Mouse (Mus musculus) limb, embryonic 14.5 days (tissue): ENCODE measurements around the gene Six4. TPM values are rescaled to one million over a fixed set of nuclear protein-coding genes. Genes with fewer than 3 reads are reported as not detected.

Experiments
- ATAC-seq: fragments of 200-750 bp; cut with Nextera tagmentation; 2 replicates; pipeline ENCODE4 v1.8.0; 2017; ENCODE audit warnings: low read depth, moderate number of reproducible peaks, moderate TSS enrichment; ENCODE audit not compliant: low FRiP score
- DNase-seq: peaks from one replicate; pipeline ENCODE4 v3.0.0-alpha.2; 2015; ENCODE audit warnings: low spot score
- H3K27ac ChIP-seq: fragments of 300-500 bp; sonication (generic); replicated peaks from 2 replicates; pipeline ENCODE4 v1.5.1; 2014; ENCODE audit warnings: low read depth, mild to moderate bottlenecking, low read length, moderate library complexity, mixed read lengths
- H3K27me3 ChIP-seq: fragments of 300-500 bp; sonication (generic); 2 replicates; pipeline ENCODE4 v1.6.1; 2014; ENCODE audit warnings: low read length, mixed read lengths; ENCODE audit not compliant: control insufficient read depth, insufficient read depth
- H3K36me3 ChIP-seq: fragments of 300-500 bp; sonication (generic); 2 replicates; pipeline ENCODE4 v1.6.1; 2014; ENCODE audit warnings: mild to moderate bottlenecking, low read length, moderate library complexity, mixed read lengths; ENCODE audit not compliant: control insufficient read depth, insufficient read depth
- H3K4me1 ChIP-seq: fragments of 300-500 bp; sonication (generic); 2 replicates; pipeline ENCODE4 v1.6.1; 2014; ENCODE audit warnings: antibody characterized with exemption, low read length, mixed read lengths; ENCODE audit not compliant: control insufficient read depth, insufficient read depth
- H3K4me2 ChIP-seq: fragments of 300-500 bp; sonication (generic); replicated peaks from 2 replicates; pipeline ENCODE4 v1.6.1; 2014; ENCODE audit warnings: low read depth, mild to moderate bottlenecking, low read length, moderate library complexity; ENCODE audit not compliant: severe bottlenecking
- H3K4me3 ChIP-seq: fragments of 300-500 bp; sonication (generic); replicated peaks from 2 replicates; pipeline ENCODE4 v1.5.1; 2014; ENCODE audit warnings: low read length
- H3K9ac ChIP-seq: fragments of 300-500 bp; sonication (generic); 2 replicates; pipeline ENCODE4 v1.6.1; 2014; ENCODE audit warnings: mild to moderate bottlenecking, low read depth, low read length, moderate library complexity; ENCODE audit not compliant: severe bottlenecking
- H3K9me3 ChIP-seq: fragments of 300-500 bp; sonication (generic); 2 replicates; pipeline ENCODE4 v1.6.1; 2016; ENCODE audit warnings: low read length; ENCODE audit not compliant: control insufficient read depth
- POLR2A ChIP-seq: fragments of 200-500 bp; IDR thresholded peaks from 2 replicates; pipeline ENCODE4 v1.8.0; 2012; ENCODE audit warnings: inconsistent platforms, mild to moderate bottlenecking, moderate library complexity, borderline replicate concordance; ENCODE audit not compliant: insufficient read depth, insufficient read length; ENCODE audit errors: extremely low read depth
- whole genome bisulfite sequencing: fragments of 180-500 bp; shearing (Covaris S2); extraction: QIAGEN DNeasy Blood & Tissue Kit; methylation state at CpG from one replicate; pipeline ENCODE4 v1.1.7; 2014; 5-methylcytosine and 5-hydroxymethylcytosine counted together
- polyA plus RNA-seq, 2 experiments: library from polyadenylated mRNA; depleted of rRNA in 1 of 2; stranded (reverse) in 1 of 2; unstranded in 1 of 2; fragments of >200 nt; fragmentation: Nextera tagmentation in 1 of 2; extraction: Ambion mirVana in 1 of 2; gene quantifications; 2 replicates each; pipeline versions ENCODE4 v1.2.1 to v1.2.3; 2012 to 2014

The Six4 gene
- polyA plus RNA-seq, 2 experiments, result 6.6 TPM

GRCm38 (mm10) chr12:73147236-73147635 is 34.0 kb upstream of the Six4 start:
- Histone ChIP-seq H3K9ac (no peak overlapping the region), H3K36me3 (peaks cover 6% of the 10 kb centered on the region; the same call in 1 of the 2 replicates), H3K9me3 (no peaks in the 10 kb centered on the region), H3K4me3 (no peak overlapping the region), H3K4me1 (0 out of 2 replicates have a peak, but pooled peaks cover 3% of the 10 kb centered on the region), H3K4me2 (no peak overlapping the region), H3K27ac (no peak overlapping the region), H3K27me3 (no peaks in the 10 kb centered on the region)
- TF ChIP-seq POLR2A, result no peak
- ATAC-seq (no peak; the same call in 1 of the 2 replicates), DNase-seq (no peak)
- WGBS, result 32% methylated on average over 3 of the region's 3 CpGs

- H3K9ac ChIP-seq, result no peak overlapping the region
- WGBS, result 85% methylated on average over 3 of the region's 3 CpGs
- no peak for TF ChIP-seq POLR2A
- H3K4me3 ChIP-seq, result no peak overlapping the region
- no peak for DNase-seq
- H3K27ac ChIP-seq, result no peak overlapping the region
- H3K27me3 ChIP-seq, result no peaks in the 10 kb centered on the region
- H3K4me2 ChIP-seq, result no peak overlapping the region
- ATAC-seq, result no peak
- H3K36me3 ChIP-seq, result peaks cover 6% of the 10 kb centered on the region; the same call in 1 of the 2 replicates
- no peaks in the 10 kb centered on the region for H3K4me1 ChIP-seq
- no peaks in the 10 kb centered on the region for H3K9me3 ChIP-seq
Measured at GRCm38 (mm10) chr12:73140732-73141131, 27.5 kb upstream of the Six4 start.

GRCm38 (mm10) chr12:73125250-73125649 is 12.0 kb upstream of the Six4 start:
- H3K27ac ChIP-seq, result no peak overlapping the region
- no peaks in the 10 kb centered on the region for H3K9me3 ChIP-seq
- no peaks in the 10 kb centered on the region for H3K36me3 ChIP-seq
- H3K4me2 ChIP-seq, result peak overlapping the region; percentile 66; the same call in 1 of the 2 replicates
- no peak for ATAC-seq
- 57% methylated on average over 4 of the region's 4 CpGs for WGBS
- no peak for TF ChIP-seq POLR2A
- H3K9ac ChIP-seq, result no peak overlapping the region
- DNase-seq, result no peak
- no peaks in the 10 kb centered on the region for H3K27me3 ChIP-seq
- H3K4me3 ChIP-seq, result 0 out of 2 replicates have a peak overlapping the region, but pooled peaks have one; percentile 68
- peaks cover 10% of the 10 kb centered on the region for H3K4me1 ChIP-seq

- ATAC-seq, result peak; percentile 82
- H3K36me3 ChIP-seq, result no peaks in the 10 kb centered on the region
Measured at GRCm38 (mm10) chr12:73123093-73124041, 10.1 kb upstream of the Six4 start, which contains the start of gene Mnat1. Mnat1 (plus strand) TSS chr12:73123717.

GRCm38 (mm10) chr12:73112326-73113087 is 749 bp downstream of the Six4 start:
- H3K27me3 ChIP-seq, result no peaks in the 10 kb centered on the region
- peak overlapping the region; percentile 81 for H3K27ac ChIP-seq
- DNase-seq (peak; percentile 39), ATAC-seq (peak; percentile 24)
- H3K4me1 ChIP-seq, result peaks cover 11% of the 10 kb centered on the region
- peak overlapping the region; percentile 84 for H3K4me2 ChIP-seq
- peak overlapping the region; percentile 85 for H3K9ac ChIP-seq
- WGBS, result under 1% methylated on average over 52 of the region's 71 CpGs
- peak overlapping the region; percentile 81 for H3K4me3 ChIP-seq
- TF ChIP-seq POLR2A, result 0 out of 2 replicates have a peak, but pooled peaks have one; percentile 29
- H3K9me3 ChIP-seq, result no peaks in the 10 kb centered on the region
- H3K36me3 ChIP-seq, result peaks cover 8% of the 10 kb centered on the region; the same call in 1 of the 2 replicates

More at GRCm38 (mm10) chr12:73123093-73124041, 10.1 kb upstream of the Six4 start, which contains the start of gene Mnat1:
- Histone ChIP-seq H3K27ac (peak within 1 kb of the TSS; percentile 70), H3K4me2 (peak within 1 kb of the TSS; percentile 66), H3K9ac (peak within 1 kb of the TSS; percentile 74), H3K9me3 (no peaks in the 10 kb centered on the region), H3K4me1 (peaks cover 10% of the 10 kb centered on the region), H3K4me3 (peak within 1 kb of the TSS; percentile 68), H3K27me3 (no peaks in the 10 kb centered on the region)
- peak; percentile 89 for DNase-seq
- TF ChIP-seq POLR2A, result peak; percentile 76; the same call in 1 of the 2 replicates
- WGBS, result under 1% methylated on average over 23 of the region's 23 CpGs
